Mouse (Mus musculus) T-helper 2 cell (primary cell): ENCODE results near the gene Rhbdl2.

ENCODE experiments used
- in situ Hi-C: fragments of 300-600 bp; cut with MboI, MseI; formaldehyde crosslinking; loops from one replicate; pipeline ENCODE4 v1.15.1; 2025; ENCODE audit warnings: high pct_unique_total_duplicates

Gene Rhbdl2

GRCm38 (mm10) chr4:123812525-123812924 lies 24.9 kb downstream of the Rhbdl2 start:
- in situ Hi-C loops, result no loop called here

- in situ Hi-C loops, result no loop called here
Measured at GRCm38 (mm10) chr4:123814030-123814501, 26.4 kb downstream of the Rhbdl2 start.

- in situ Hi-C loops, result no loop called here
Measured at GRCm38 (mm10) chr4:123819093-123819610, 31.5 kb downstream of the Rhbdl2 start.

GRCm38 (mm10) chr4:123842126-123842525 lies 54.5 kb downstream of the Rhbdl2 start:
- in situ Hi-C loops, result no loop called here

DNA sequence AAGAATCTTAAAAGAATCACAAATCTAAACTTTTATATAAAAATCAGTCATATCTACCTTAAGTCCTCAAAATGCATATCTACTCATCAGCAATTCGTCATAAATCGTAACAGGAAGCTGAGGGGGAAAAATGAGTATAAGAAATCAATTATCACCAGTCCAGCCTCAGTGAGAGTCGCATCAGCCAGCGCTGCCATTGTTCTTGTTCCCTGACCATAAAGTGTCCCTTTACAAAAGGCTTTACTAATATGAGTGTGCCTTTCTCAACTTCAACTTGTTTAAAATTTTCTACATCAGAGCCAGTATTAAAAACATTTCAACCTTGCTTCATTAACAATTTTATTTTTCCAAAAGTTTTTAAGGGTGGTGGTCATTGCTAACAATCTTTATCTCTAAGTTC lies 69.2 kb downstream of the Rhbdl2 start:
- in situ Hi-C loops, result no loop called here

- in situ Hi-C loops, result no loop called here
Measured at GRCm38 (mm10) chr4:123858090-123858489, 70.4 kb downstream of the Rhbdl2 start.

DNA sequence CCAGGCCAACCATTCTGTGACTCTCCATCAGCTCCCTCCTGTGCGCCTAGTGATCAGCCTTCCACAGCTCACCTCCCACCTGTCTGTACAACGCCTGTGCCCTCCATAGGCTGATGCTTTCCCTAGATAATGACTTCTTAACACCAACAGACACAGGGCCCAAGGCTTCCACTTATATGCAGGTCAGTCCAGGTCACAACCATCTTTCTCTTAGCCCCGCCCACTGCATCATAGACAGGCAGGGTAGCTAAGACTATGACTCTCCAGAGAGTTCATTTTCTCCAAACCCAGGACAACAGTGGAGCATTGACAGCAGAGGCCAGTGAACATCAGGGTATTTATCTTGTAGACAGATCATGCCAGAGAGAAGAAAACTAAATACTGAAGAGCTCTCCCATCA lies 71.7 kb downstream of the Rhbdl2 start, which contains the start of gene 4933427I04Rik:
Gene 4933427I04Rik (plus strand): TSS at position 301 of the 400 bp plus-strand sequence.
- in situ Hi-C loops, result no loop called here

- in situ Hi-C loops, result no loop called here
Measured at GRCm38 (mm10) chr4:123859803-123860202, 72.1 kb downstream of the Rhbdl2 start.

- in situ Hi-C loops, result no loop called here
Measured at GRCm38 (mm10) chr4:123860621-123861020, 72.9 kb downstream of the Rhbdl2 start.
